Mouse (Mus musculus): ENCODE data around the gene Ptprh.

GRCm38 (mm10) chr7:4523205-4524130 lies 80.4 kb downstream of the Ptprh start:
- TF ChIP-seq CTCF (IDR thresholded peaks at IDR 0.05; ENCODE audit: low read depth, low read length) = no peak
- no peak for TF ChIP-seq POLR2A (IDR thresholded peaks at IDR 0.05; ENCODE audit: insufficient read depth, low read length)
